Mouse (Mus musculus): ENCODE measurements at regions not wholly inside any gene's neighbourhood (a gene's known extent, or its start where the extent isn't known, plus 50 kb on each side); places are given as distances from the start of the nearest gene placed in this dataset.

- TF ChIP-seq RCOR1 (IDR thresholded peaks at IDR 0.05; ENCODE audit: low read depth, low read length) (no peak), CTCF (IDR thresholded peaks at IDR 0.05 in 2 of 3, conservative IDR thresholded peaks at IDR 0.05 in 1 of 3; ENCODE audit: control insufficient read depth in 1 of 3, insufficient read depth in 1 of 3, low read depth in 2 of 3, low read length in 3 of 3, poor library complexity in 1 of 3, severe bottlenecking in 1 of 3) (no peak), EP300 (IDR thresholded peaks at IDR 0.05; ENCODE audit: low read depth in 1 of 2, low read length in 2 of 2) (no peak), POLR2A (IDR thresholded peaks at IDR 0.05; ENCODE audit: control insufficient read depth in 1 of 2, insufficient read depth in 1 of 2, low read depth in 1 of 2, low read length in 2 of 2, poor library complexity in 1 of 2) (no peak), USF1 (IDR thresholded peaks at IDR 0.05; ENCODE audit: low read depth, low read length) (no peak), GATA1 (IDR thresholded peaks at IDR 0.05; ENCODE audit: low read depth, low read length) (no peak), POLR2AphosphoS5 (IDR thresholded peaks at IDR 0.05; ENCODE audit: borderline replicate concordance, low read depth, low read length) (no peak), ZNF384 (IDR thresholded peaks at IDR 0.05; ENCODE audit: low read depth, low read length) (no peak), ZC3H11A (IDR thresholded peaks at IDR 0.05; ENCODE audit: low read depth, low read length) (no peak), GABPA (IDR thresholded peaks at IDR 0.05; ENCODE audit: low read depth, low read length) (no peak)
These were observed 623.3 kb downstream of the Hs3st4 start for GRCm38 (mm10) chr7:124605978-124606377.

Data from MEL (cell line).